Mouse (Mus musculus): Measurements from ENCODE around the gene Slc30a6.
"Not testable (repeated sequence)": the region's sequence is repeated elsewhere in the genome, so short reads cannot be mapped to it uniquely, and the experiment has no call there.

Gene Slc30a6

DNA sequence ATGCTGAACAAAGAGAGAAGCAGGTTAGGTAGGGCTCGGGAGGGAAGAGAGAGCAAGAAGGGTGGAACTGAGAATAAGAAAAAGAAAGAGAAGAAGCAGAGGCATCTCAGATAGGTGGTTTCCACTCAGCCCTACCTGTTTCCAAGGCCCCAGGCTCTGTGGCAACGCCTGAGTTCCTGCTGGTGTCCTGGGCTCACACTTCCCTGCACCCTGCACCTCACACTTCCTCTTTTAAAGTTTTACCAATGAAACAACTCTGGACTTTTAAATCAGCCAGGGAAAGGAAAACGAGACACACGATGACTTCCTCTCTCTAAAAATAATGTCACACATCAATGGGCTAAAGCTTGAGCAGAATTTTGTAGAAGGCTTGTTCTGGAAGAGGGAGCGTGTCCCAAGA, 45.1 kb downstream of the Slc30a6 start:
- DNase-seq (ENCODE audit: low read depth, low spot score) = no peak

GRCm38 (mm10) chr17:74449776-74450175, 54.4 kb downstream of the Slc30a6 start:
- no peak for DNase-seq (ENCODE audit: low read depth, low spot score)

GRCm38 (mm10) chr17:74453928-74454327, 58.5 kb downstream of the Slc30a6 start:
- DNase-seq (ENCODE audit: low read depth, low spot score) = no peak

DNA sequence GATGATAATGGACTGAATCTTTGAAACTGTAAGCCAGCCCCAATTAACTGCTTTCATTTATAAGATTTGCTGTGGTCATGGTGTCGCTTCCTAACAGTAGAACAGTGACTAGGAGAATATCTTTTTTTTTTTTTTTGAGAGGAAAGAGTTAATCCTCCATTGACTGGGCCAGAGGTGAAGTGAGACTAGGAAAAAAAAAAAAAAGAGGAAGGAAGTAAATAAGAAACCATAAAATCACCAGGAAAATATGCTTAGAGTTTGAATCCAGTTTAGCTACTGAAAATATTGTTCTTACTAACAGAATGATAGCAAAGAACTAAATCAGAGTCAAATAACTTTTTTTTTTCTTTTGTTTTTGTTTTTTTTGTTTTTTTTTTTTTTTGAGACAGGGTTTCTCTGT, 59.3 kb downstream of the Slc30a6 start:
- no peak for DNase-seq (ENCODE audit: low read depth, low spot score)

- no peak for DNase-seq (ENCODE audit: low read depth, low spot score)
These were observed 60.0 kb downstream of the Slc30a6 start for GRCm38 (mm10) chr17:74455426-74455825.

GRCm38 (mm10) chr17:74456825-74457224, 61.4 kb downstream of the Slc30a6 start:
- no peak for DNase-seq (ENCODE audit: low read depth, low spot score)

GRCm38 (mm10) chr17:74457972-74458677, 62.7 kb downstream of the Slc30a6 start:
- no peak for DNase-seq (ENCODE audit: low read depth, low spot score)

DNA sequence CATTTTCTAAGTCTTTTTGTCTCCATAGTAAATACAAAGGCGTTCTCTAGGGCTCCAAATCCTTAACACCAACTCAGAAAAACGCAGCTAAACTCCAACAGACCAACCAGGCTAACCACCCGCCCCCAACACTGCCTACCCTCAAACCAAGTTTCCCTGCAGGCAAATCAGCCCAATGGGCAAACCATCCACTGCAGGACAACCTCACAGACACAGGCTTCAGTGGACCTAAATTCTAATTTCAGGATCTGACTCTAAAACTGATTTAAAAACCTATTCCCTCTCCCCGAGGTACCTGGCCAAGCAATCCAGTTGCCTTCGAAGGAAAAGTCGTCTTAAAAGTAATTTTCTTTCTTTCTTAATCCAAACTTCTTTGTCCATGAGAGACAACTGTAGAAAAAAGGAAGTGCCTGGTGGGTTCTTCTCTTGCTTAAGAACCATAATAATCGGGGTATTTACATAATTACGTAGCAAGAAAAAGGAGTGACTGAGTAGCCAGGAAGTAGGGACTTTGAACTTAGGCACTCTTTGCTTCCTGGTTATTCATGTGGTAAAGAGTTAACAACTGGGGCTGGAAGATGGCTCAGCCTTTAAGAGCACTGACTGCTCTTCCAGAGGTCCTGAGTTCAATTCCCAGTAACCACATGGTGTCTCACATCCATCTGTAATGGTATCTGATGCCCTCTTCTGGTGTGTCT, 63.5 kb downstream of the Slc30a6 start, which contains the start of gene Nlrc4:
Gene Nlrc4 (minus strand): TSS at position 432 of the 698 bp plus-strand sequence.
- DNase-seq (ENCODE audit: low read depth, low spot score) = no peak

- no peak for DNase-seq (ENCODE audit: low read depth, low spot score)
These were observed 68.1 kb downstream of the Slc30a6 start for GRCm38 (mm10) chr17:74463510-74463909.

- not testable (repeated sequence) for DNase-seq (ENCODE audit: low read depth, low spot score)
These were observed 72.6 kb downstream of the Slc30a6 start for GRCm38 (mm10) chr17:74467981-74468380.

DNA sequence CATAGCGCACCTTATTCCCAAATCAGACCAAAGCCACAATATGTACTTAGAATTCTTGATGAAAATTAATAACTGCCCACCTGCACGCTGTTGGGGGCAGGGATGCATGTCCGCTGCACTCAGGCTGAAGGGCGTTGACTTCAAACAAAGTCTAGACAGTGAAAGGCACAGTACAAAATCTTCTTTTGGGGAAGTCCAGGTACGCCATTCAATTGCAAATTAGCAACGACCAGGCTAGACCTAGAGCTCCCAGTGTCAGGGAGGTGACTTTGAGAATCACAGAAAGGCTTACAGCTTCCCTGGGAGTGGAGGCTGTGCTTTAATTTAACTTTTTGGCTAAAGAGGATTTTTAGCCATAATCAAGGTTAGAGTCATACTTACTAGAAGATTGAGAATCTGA, 74.7 kb downstream of the Slc30a6 start:
- not testable (repeated sequence) for DNase-seq (ENCODE audit: low read depth, low spot score)
